Mouse (Mus musculus): ENCODE results near the gene Ttc17.

Ttc17 gene

DNA sequence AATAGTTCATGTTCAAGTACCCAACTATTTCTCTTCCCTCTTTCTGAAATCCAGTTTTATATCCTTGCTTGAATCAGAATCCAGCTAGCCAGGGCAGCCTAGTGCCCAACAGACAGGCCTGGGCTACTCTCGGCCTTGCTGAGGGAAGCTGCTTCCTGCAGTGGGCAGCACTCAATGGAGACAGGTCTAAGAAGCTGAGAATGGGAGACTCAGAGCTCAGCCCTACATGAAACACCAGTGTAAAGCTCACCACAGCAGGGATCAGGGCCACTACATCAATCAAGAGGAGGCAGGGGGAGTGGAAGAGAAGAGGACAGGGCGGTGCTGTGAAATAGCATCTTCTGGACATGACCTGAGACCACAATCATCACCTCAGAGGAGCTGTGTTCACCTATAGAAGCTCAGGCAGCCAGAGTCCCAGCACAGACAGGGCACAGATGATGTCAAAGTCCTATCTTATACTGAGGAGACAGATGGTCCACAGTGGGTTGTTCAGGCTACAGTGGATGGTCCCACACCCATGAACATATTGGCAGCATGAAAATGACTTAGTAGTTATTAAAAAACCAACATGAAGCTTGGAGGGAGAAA is 25.3 kb downstream of the Ttc17 start:
- in situ Hi-C loops (cut with MboI, MseI) = no loop called here

DNA sequence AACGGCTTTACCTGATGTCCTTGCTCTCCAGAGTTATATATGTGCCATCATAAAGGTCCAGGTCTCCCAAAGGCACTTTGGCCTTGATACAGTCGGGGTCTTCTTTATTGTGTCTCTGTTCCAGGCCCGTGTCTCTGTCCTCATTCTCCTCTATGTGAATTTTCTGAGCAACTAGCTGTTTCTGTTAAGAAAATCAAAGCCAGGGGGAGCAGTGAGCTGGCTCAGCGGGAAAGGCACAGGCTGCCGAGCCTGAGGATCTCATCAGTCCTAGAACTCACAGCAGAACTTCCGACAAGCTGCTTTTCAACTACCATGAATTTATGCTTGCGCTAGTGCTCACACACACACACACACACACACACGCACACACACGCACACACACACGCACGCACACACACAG is 27.8 kb downstream of the Ttc17 start:
- in situ Hi-C loops (cut with MboI, MseI) = no loop called here

DNA sequence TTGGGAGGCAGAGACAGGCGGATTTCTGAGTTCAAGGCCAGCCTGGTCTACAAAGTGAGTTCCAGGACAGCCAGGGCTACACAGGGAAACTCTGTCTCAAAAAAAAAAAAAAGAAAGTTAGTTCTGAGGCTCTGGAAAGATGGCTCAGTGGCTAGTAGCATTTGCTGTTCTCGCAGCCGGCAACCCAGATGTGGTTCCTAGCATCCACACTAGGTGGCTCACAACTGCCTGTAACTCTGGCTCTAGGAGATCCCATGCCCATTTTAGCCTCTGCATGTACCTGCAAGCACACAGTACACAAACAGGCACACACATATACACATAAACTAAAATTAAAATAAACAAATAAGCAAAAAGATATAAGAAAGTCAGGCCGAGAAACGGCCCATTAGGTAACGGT is 35.4 kb downstream of the Ttc17 start:
- in situ Hi-C loops (cut with MboI, MseI) = no loop called here

GRCm38 (mm10) chr2:94363821-94364220 is 42.7 kb downstream of the Ttc17 start:
- in situ Hi-C loops (cut with MboI, MseI) = no loop called here

DNA sequence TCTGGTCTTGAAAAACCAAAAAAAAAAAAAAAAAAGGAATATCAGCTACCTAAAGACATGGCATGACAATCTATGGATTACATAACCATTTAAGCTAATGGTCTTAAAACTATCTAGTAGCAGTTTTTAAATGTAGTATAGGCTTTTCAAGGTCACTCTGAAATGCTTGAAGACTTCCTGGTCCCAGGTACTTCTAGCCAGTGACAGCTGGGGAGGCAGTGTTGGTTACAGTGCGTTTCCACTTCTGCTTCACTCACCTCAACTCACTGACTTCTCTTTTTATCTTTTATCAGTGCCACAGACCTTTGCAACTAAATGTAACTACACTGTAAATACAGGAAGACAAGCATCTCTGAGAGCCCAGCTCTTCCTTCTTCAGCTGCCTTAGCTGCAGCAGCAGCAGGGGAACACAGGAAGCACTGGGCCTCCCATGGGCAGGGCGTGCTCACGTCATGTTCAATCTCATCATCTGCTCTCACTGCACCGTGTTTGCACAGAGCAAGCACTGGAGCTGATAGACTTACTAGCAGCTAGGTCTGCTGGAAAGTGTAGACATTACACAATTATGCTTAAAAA is 46.0 kb downstream of the Ttc17 start:
- in situ Hi-C loops (cut with MboI, MseI) = no loop called here

DNA sequence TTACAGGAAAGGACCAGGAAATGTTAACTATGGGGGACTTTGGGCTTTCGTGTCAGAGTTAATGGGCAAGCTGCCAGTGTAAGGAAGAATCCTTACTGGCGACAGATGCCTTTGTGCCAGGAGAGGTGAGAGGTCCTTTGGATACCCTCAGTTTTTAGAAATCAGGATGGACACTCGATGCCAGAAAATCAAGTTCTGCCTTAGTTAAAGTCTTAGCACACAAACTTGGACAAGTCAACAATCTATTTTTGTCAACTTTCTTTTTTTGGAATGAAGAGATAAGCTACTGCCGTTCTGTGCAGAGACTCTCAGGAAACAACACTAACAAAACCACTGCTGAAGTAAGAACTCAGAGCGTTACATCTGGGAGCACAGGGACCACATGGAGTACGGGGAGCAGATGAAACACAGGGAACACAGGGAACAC is 58.3 kb downstream of the Ttc17 start:
- in situ Hi-C loops (cut with MboI, MseI) = no loop called here

GRCm38 (mm10) chr2:94346746-94347145 is 59.7 kb downstream of the Ttc17 start:
- in situ Hi-C loops (cut with MboI, MseI) = no loop called here

DNA sequence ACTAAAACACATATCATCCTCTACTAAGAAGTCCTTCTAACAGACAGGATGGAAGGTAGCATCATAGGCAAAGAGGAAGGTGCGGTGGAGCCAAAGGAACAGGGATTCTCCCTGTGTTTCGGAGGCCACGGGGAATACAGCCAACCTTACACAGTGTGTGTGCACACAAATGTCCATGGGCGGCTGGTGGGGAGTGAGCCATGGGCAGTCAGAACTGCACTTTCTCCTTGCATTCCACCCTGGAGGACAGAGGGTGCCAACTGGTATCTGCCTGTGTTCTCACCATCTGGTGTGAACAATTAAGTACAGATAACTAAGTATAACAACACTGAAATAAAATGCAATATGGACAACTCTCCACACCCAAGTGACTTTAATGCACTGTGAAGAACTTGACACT is 61.9 kb downstream of the Ttc17 start:
- in situ Hi-C loops (cut with MboI, MseI) = loop anchor here (5.0 kb wide), 1 partner anchor 52 kb away; no protein-coding TSS in a partner anchor

- in situ Hi-C loops (cut with MboI, MseI) = loop anchor here (5.0 kb wide), 1 partner anchor 51 kb away; no protein-coding TSS in a partner anchor
Observed at GRCm38 (mm10) chr2:94343290-94344285, 62.9 kb downstream of the Ttc17 start.

DNA sequence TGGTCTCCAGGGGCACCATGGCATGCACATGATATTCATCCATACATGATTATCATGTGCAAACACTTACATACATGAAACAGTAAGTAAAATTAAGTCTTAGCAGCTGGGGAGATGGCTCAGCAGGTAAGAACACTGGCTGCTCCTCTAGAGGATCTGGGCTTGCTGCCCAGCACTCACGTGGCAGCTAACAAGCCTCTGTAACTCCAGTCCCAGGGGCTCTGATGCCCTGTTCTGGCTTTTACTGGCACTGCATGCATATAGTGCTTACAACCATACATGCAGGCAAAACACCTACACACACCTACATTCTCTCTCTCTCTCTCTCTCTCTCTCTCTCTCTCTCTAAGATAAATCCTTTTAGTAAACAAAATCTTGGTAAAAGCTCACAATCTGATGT is 65.7 kb downstream of the Ttc17 start:
- in situ Hi-C loops (cut with MboI, MseI) = loop anchor here (5.0 kb wide), 1 partner anchor 48 kb away; no protein-coding TSS in a partner anchor

DNA sequence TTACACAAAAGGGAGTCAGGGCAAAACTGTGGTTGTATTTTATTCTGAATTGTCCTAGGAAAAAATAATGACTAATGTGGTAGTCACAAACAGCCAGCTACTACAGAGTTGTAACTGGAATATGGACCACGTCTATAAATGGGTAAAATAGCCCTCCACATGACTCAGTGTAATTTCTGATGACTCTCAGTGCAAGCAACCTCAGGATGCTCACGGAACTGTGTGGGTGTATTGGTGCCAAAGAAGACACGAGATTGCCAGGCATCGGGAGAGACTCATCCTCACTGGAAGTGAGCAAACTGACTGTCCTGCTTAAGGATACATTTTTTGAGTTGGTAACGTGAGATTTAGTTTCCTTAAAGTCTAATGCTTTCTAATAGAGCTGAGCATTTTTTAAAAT is 67.0 kb downstream of the Ttc17 start:
- in situ Hi-C loops (cut with MboI, MseI) = no loop called here

DNA sequence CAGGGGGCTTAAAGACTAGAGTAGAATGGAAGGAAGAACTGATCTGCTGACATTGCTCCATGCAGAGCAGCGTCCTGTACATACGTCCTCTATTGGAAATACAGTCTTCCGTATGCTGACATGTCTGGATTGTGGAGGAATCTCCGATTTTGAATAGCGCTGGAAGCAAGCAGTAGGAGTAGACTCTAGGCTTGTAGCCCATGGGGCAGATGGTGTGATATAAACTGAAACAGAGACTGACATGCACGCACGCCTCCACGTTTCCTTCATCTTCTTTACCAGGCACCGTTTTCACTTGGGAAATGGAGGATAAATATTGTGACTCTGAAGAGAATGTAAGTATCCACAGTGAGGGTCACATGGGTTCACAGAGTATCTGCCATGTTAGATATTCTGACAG is 70.2 kb downstream of the Ttc17 start:
- in situ Hi-C loops (cut with MboI, MseI) = no loop called here

DNA sequence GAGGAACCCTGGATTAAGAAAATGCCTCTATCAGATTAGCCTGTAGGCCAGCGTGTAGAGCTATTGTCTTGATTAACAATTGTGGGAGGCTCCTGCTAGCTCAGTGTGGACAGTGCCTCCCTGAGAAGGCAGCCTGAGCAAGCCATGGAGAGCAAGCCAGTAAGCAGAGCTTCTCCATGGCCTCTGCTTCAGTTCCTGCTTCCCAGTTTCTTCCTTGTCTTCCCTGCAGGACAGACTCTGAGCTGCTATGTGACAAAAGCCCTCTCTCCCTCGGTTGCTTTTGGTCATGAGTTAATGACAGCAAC is 71.8 kb downstream of the Ttc17 start:
- in situ Hi-C loops (cut with MboI, MseI) = no loop called here

DNA sequence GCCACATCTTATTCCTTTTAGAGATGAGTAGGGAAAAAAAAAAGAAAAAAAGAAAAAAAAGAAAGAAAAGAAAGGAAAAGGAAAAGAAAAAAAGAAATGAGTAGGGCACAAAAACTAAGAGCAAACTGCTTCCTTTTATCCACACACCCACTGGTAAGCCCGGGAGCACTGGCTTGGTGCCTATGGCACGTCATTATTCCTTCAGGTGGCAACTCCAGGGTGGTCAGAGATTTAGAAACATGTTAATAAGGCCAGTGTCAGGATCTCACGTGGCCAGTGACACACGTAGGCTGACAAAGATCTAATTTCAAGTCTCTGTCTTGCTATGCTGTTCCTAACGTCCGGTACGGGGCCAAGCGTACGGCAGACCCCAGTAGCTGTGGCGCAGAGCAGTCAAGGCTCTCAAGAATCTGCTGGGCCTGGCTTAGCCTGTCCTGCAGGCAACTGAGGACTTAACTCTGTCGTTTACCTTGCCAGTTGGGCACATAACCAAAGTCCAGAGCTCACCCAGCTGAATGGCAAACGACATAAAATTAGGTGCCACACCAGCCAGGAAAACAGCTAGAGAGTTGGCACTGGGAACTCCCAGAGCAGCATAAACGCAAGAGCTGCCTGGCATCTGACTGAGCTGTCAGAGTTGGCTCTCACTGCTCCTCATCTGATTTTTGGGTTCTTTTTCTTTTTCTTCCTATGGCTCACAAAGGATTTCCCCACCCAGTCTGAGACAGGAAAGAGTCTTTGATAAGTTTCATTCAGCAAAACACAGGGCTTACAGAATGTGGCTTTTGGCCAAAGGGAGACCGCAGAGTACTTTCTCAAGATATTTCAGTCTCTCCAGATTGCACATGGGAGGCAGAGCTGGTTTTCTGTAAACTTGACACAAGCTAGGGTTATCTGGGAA is 72.4 kb downstream of the Ttc17 start:
- in situ Hi-C loops (cut with MboI, MseI) = no loop called here

GRCm38 (mm10) chr2:94333086-94333485 is 73.4 kb downstream of the Ttc17 start:
- in situ Hi-C loops (cut with MboI, MseI) = no loop called here

DNA sequence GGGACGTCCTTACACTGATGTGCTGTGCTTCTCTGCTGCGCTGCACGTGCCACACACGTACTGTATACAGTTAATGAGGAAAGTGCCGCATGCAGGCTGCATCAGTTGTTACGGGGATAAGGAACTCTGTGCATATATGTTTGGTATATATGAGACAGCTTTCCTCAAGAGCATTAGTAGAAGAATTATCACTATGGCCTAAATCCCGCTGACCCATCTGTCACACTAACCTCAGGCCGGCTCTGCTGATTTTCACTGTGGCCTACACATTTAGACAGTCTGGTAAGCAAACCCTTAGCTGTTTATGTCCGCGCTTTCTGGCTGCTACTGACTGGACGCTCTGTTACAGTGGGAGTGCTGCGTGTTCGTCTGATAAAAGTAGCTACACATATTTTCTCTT is 77.2 kb downstream of the Ttc17 start:
- in situ Hi-C loops (cut with MboI, MseI) = no loop called here

GRCm38 (mm10) chr2:94327836-94328235 is 78.7 kb downstream of the Ttc17 start:
- in situ Hi-C loops (cut with MboI, MseI) = no loop called here

- in situ Hi-C loops (cut with MboI, MseI) = no loop called here
Observed at GRCm38 (mm10) chr2:94319780-94320179, 86.7 kb downstream of the Ttc17 start.

- in situ Hi-C loops (cut with MboI, MseI) = no loop called here
Observed at GRCm38 (mm10) chr2:94316526-94316925, 90.0 kb downstream of the Ttc17 start.

- in situ Hi-C loops (cut with MboI, MseI) = no loop called here
Observed at GRCm38 (mm10) chr2:94303984-94304383, 102.5 kb downstream of the Ttc17 start.

GRCm38 (mm10) chr2:94302393-94302792 is 104.1 kb downstream of the Ttc17 start:
- in situ Hi-C loops (cut with MboI, MseI) = no loop called here

DNA sequence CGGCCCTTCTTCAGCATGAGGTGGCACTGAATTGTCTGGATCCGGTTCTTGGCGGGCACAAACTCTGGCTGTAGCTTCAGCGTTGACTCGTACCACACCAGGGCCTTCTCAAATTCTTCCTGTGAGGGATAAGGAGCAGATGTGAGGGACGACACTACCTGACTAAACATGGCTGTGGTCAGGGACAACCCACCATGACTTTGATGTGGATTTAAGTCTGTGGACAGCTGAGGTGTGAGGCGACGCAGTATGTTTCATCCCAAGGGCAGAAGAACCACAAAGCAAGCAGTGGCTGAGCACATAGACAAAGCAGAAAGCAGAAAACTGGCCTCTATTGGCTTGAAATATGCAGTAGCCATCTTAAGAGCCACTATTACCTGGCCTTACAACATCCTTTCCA is 104.7 kb downstream of the Ttc17 start:
- in situ Hi-C loops (cut with MboI, MseI) = no loop called here

Measured in T-helper 2 cell (primary cell).